Mouse (Mus musculus): Measurements from ENCODE around the gene Emilin2. TPM values are rescaled to one million over a fixed set of nuclear protein-coding genes. Genes with fewer than 3 reads are reported as not detected.

Emilin2 gene
- polyA plus RNA-seq, 1 experiment = 10.1 TPM

- no peak for DNase-seq (ENCODE audit: low read depth)
Observed at GRCm38 (mm10) chr17:71265336-71266051, 46.3 kb downstream of the Emilin2 start.

GRCm38 (mm10) chr17:71264739-71265138, 47.0 kb downstream of the Emilin2 start:
- no peak for DNase-seq (ENCODE audit: low read depth)

- DNase-seq (ENCODE audit: low read depth) = no peak
Observed at GRCm38 (mm10) chr17:71263136-71263535, 48.6 kb downstream of the Emilin2 start.

GRCm38 (mm10) chr17:71260658-71261057, 51.1 kb downstream of the Emilin2 start:
- no peak for DNase-seq (ENCODE audit: low read depth)

GRCm38 (mm10) chr17:71259727-71260126, 52.1 kb downstream of the Emilin2 start:
- no peak for DNase-seq (ENCODE audit: low read depth)

GRCm38 (mm10) chr17:71256806-71257536, 54.8 kb downstream of the Emilin2 start:
- no peak for DNase-seq (ENCODE audit: low read depth)

GRCm38 (mm10) chr17:71256068-71256615, 55.6 kb downstream of the Emilin2 start:
- no peak for DNase-seq (ENCODE audit: low read depth)

GRCm38 (mm10) chr17:71254736-71255135, 57.0 kb downstream of the Emilin2 start:
- DNase-seq (ENCODE audit: low read depth) = no peak

- no peak for DNase-seq (ENCODE audit: low read depth)
Observed at GRCm38 (mm10) chr17:71254106-71254505, 57.7 kb downstream of the Emilin2 start.

GRCm38 (mm10) chr17:71253391-71253790, 58.4 kb downstream of the Emilin2 start:
- DNase-seq (ENCODE audit: low read depth) = no peak

GRCm38 (mm10) chr17:71252101-71252500, 59.7 kb downstream of the Emilin2 start:
- DNase-seq (ENCODE audit: low read depth) = no peak

- DNase-seq (ENCODE audit: low read depth) = no peak
Observed at GRCm38 (mm10) chr17:71251601-71252001, 60.2 kb downstream of the Emilin2 start.

GRCm38 (mm10) chr17:71250819-71251600, 60.8 kb downstream of the Emilin2 start:
- no peak for DNase-seq (ENCODE audit: low read depth)

- DNase-seq (ENCODE audit: low read depth) = no peak
Observed at GRCm38 (mm10) chr17:71250046-71250445, 61.7 kb downstream of the Emilin2 start.

- no peak for DNase-seq (ENCODE audit: low read depth)
Observed at GRCm38 (mm10) chr17:71248963-71249362, 62.8 kb downstream of the Emilin2 start.

GRCm38 (mm10) chr17:71246022-71246421, 65.8 kb downstream of the Emilin2 start:
- no peak for DNase-seq (ENCODE audit: low read depth)

- no peak for DNase-seq (ENCODE audit: low read depth)
Observed at GRCm38 (mm10) chr17:71245133-71245532, 66.6 kb downstream of the Emilin2 start.

- no peak for DNase-seq (ENCODE audit: low read depth)
Observed at GRCm38 (mm10) chr17:71242666-71243065, 69.1 kb downstream of the Emilin2 start.

- DNase-seq (ENCODE audit: low read depth) = no peak
Observed at GRCm38 (mm10) chr17:71240811-71241210, 71.0 kb downstream of the Emilin2 start.

GRCm38 (mm10) chr17:71238494-71238893, 73.3 kb downstream of the Emilin2 start:
- no peak for DNase-seq (ENCODE audit: low read depth)

- no peak for DNase-seq (ENCODE audit: low read depth)
Observed at GRCm38 (mm10) chr17:71235229-71235958, 76.4 kb downstream of the Emilin2 start.
